Mouse (Mus musculus): ENCODE measurements around the gene Tmem40. TPM values are rescaled to one million over a fixed set of nuclear protein-coding genes. Genes with fewer than 3 reads are reported as not detected.

Tmem40 gene
- total and polyA plus RNA-seq, 3 experiments = not detected

GRCm38 (mm10) chr6:115694441-115694842, 67.8 kb downstream of the Tmem40 start:
- Histone ChIP-seq H3K4me1 (ENCODE audit: control insufficient read depth in 1 of 2, insufficient read depth in 2 of 2) (peaks cover 17 to 27% of the 10 kb centered on the region in 2 experiments), H3K27me3 (replicated peaks) (no peaks in the 10 kb centered on the region), H3K9ac (ENCODE audit: insufficient read depth, low read depth) (0 out of 2 replicates have a peak overlapping the region, but pooled peaks have one; percentile 12), H3K36me3 (replicated peaks in 1 of 2; ENCODE audit: control insufficient read depth in 1 of 2, insufficient read depth in 1 of 2, low read length in 1 of 2) (no peaks in the 10 kb centered on the region), H3K9me3 (replicated peaks; ENCODE audit: low read length) (no peaks in the 10 kb centered on the region), H3K4me2 (ENCODE audit: insufficient read depth, low read depth, poor library complexity, severe bottlenecking) (peak overlapping the region; percentile 71; the same call in 1 of the 2 replicates), H3K27ac (ENCODE audit: insufficient read depth, low read depth) (peak overlapping the region; percentile 73; the same call in 1 of the 2 replicates), H3K4me3 (replicated peaks in 1 of 3; ENCODE audit: low read depth in 2 of 3, low read length in 2 of 3, poor library complexity in 1 of 3) (no peak overlapping the region), H3K79me2 (replicated peaks; ENCODE audit: control insufficient read depth, extremely low read depth, insufficient read depth, poor library complexity, severe bottlenecking) (no peaks in the 10 kb centered on the region)
- DNase-seq (ENCODE audit: extremely low read depth) = no peak
- TF ChIP-seq ZNF384 (IDR thresholded peaks at IDR 0.05; ENCODE audit: low read depth, low read length) (peak; percentile 78), ETS1 (conservative IDR thresholded peaks at IDR 0.05; ENCODE audit: low read depth, low read length) (peak; percentile 47; the same call in 1 of the 2 replicates), RCOR1 (conservative IDR thresholded peaks at IDR 0.05; ENCODE audit: low read depth, low read length) (no peak), ZC3H11A (IDR thresholded peaks at IDR 0.05; ENCODE audit: low read depth, low read length) (no peak), USF1 (IDR thresholded peaks at IDR 0.05; ENCODE audit: low read depth, low read length) (peak; percentile 20; the same call in 1 of the 2 replicates), MEF2A (IDR thresholded peaks at IDR 0.05; ENCODE audit: borderline replicate concordance, low read depth, low read length) (peak; percentile 96), BHLHE40 (IDR thresholded peaks at IDR 0.05; ENCODE audit: low read depth, low read length) (peak; percentile 89)
- in situ Hi-C loops (cut with MboI; ENCODE audit: low pct_ligation_motif_present, low pct_unique_long_range_greater_than_20kb, low sequenced_read_pairs) = no loop called here
- dilution Hi-C loops (cut with MboI; ENCODE audit: extremely low pct_ligation_motif_present, extremely low pct_unique_long_range_greater_than_20kb, low sequenced_read_pairs) = no loop called here

GRCm38 (mm10) chr6:115692963-115693730, 69.1 kb downstream of the Tmem40 start:
- H3K27me3 ChIP-seq (replicated peaks) = no peaks in the 10 kb centered on the region
- no peaks in the 10 kb centered on the region for H3K79me2 ChIP-seq (replicated peaks; ENCODE audit: control insufficient read depth, extremely low read depth, insufficient read depth, poor library complexity, severe bottlenecking)
- DNase-seq (ENCODE audit: extremely low read depth) = no peak
- H3K27ac ChIP-seq (ENCODE audit: insufficient read depth, low read depth) = no peak overlapping the region
- H3K9me3 ChIP-seq (replicated peaks; ENCODE audit: low read length) = no peaks in the 10 kb centered on the region
- no peaks in the 10 kb centered on the region for H3K36me3 ChIP-seq (replicated peaks in 1 of 2; ENCODE audit: control insufficient read depth in 1 of 2, insufficient read depth in 1 of 2, low read length in 1 of 2)
- peaks cover 16 to 26% of the 10 kb centered on the region in 2 experiments for H3K4me1 ChIP-seq (ENCODE audit: control insufficient read depth in 1 of 2, insufficient read depth in 2 of 2)
- no peak overlapping the region for H3K9ac ChIP-seq (ENCODE audit: insufficient read depth, low read depth)
- dilution Hi-C loops (cut with MboI; ENCODE audit: extremely low pct_ligation_motif_present, extremely low pct_unique_long_range_greater_than_20kb, low sequenced_read_pairs) = no loop called here
- H3K4me3 ChIP-seq (replicated peaks in 1 of 3; ENCODE audit: low read depth in 2 of 3, low read length in 2 of 3, poor library complexity in 1 of 3) = no peak overlapping the region
- in situ Hi-C loops (cut with MboI; ENCODE audit: low pct_ligation_motif_present, low pct_unique_long_range_greater_than_20kb, low sequenced_read_pairs) = no loop called here
- no peak overlapping the region for H3K4me2 ChIP-seq (ENCODE audit: insufficient read depth, low read depth, poor library complexity, severe bottlenecking)
- peak; percentile 14 to 48; a peak in 2 of 4 replicates for TF ChIP-seq CTCF (conservative IDR thresholded peaks at IDR 0.05 in 1 of 2, IDR thresholded peaks at IDR 0.05 in 1 of 2; ENCODE audit: low read depth in 2 of 2, low read length in 2 of 2)
- TF ChIP-seq MYC (IDR thresholded peaks at IDR 0.05; ENCODE audit: low read depth, low read length) = peak; percentile 75
- peak; percentile 11; the same call in 1 of the 2 replicates for TF ChIP-seq SMC3 (IDR thresholded peaks at IDR 0.05; ENCODE audit: low read depth, low read length)
- TF ChIP-seq IRF4 (IDR thresholded peaks at IDR 0.05; ENCODE audit: low read depth, low read length) = 0 out of 2 replicates have a peak, but pooled peaks have one; percentile 6
- TF ChIP-seq CHD1 (IDR thresholded peaks at IDR 0.05; ENCODE audit: low read depth, low read length) = no peak
- no peak for TF ChIP-seq ZKSCAN1 (IDR thresholded peaks at IDR 0.05; ENCODE audit: borderline replicate concordance, low read depth, low read length)
- TF ChIP-seq UBTF (IDR thresholded peaks at IDR 0.05; ENCODE audit: low read depth, low read length) = no peak
- peak; percentile 26; the same call in 1 of the 2 replicates for TF ChIP-seq TCF12 (IDR thresholded peaks at IDR 0.05; ENCODE audit: low read depth, low read length)
- peak; percentile 6 for TF ChIP-seq RAD21 (IDR thresholded peaks at IDR 0.05; ENCODE audit: low read depth, low read length)
- TF ChIP-seq PAX5 (IDR thresholded peaks at IDR 0.05; ENCODE audit: low read length) = no peak
- TF ChIP-seq ZNF384 (IDR thresholded peaks at IDR 0.05; ENCODE audit: low read depth, low read length) = no peak
- TF ChIP-seq MAFK (IDR thresholded peaks at IDR 0.05; ENCODE audit: insufficient replicate concordance, low read length) = no peak
- TF ChIP-seq EP300 (IDR thresholded peaks at IDR 0.05; ENCODE audit: low read length) = 0 out of 2 replicates have a peak, but pooled peaks have one; percentile 3
- no peak for TF ChIP-seq CHD2 (IDR thresholded peaks at IDR 0.05; ENCODE audit: low read length)
- TF ChIP-seq BHLHE40 (IDR thresholded peaks at IDR 0.05; ENCODE audit: low read depth, low read length) = peak; percentile 95
- TF ChIP-seq HCFC1 (IDR thresholded peaks at IDR 0.05; ENCODE audit: low read depth, low read length) = no peak
- TF ChIP-seq JUN (IDR thresholded peaks at IDR 0.05; ENCODE audit: insufficient read depth, low read depth, low read length) = no peak
- TF ChIP-seq MAX (IDR thresholded peaks at IDR 0.05; ENCODE audit: low read length) = peak; percentile 78

All from CH12.LX (cell line).